ENCODE assay signal across 14 mouse cellular contexts in genomic region chr11:114070881-114071280, GRCm38 (mm10). TPM values are rescaled to one million over a fixed set of nuclear protein-coding genes. Genes with fewer than 3 reads are reported as not detected.
DNase-seq lines count a peak whose midpoint lies in the region; ATAC-seq and TF ChIP-seq lines count a peak whose summit lies in the region.
"Had no signal": no experiment of that assay in that cellular context is flagged by ENCODE, and none has a peak within 500 bp of the region (broad histone marks: within the 10 kb centered on the region; RNA-seq: fewer than 3 reads in every experiment).

No protein-coding gene starts in this region.

- no peak overlapping the region for H3K27ac ChIP-seq in kidney, adult 2 months (ENCODE audit: insufficient read depth, low read depth, low read length)
- H3K27ac ChIP-seq in midbrain, postnatal 0 days (ENCODE audit: low read depth, low read length): no peak overlapping the region
- H3K27ac ChIP-seq in midbrain, embryonic 11.5 days (ENCODE audit: low read depth, low read length): no peak overlapping the region
- no peak overlapping the region for H3K27ac ChIP-seq in stomach, postnatal 0 days (replicated peaks)
- H3K27ac ChIP-seq: embryonic facial prominence, embryonic 15.5 days; forebrain, embryonic 15.5 days; midbrain, embryonic 12.5 days had no signal

- no peak overlapping the region for H3K9ac ChIP-seq in midbrain, postnatal 0 days (replicated peaks; ENCODE audit: low read length, poor library complexity, severe bottlenecking)
- H3K9ac ChIP-seq in midbrain, embryonic 11.5 days (ENCODE audit: low read length): no peak overlapping the region
- no peak overlapping the region for H3K9ac ChIP-seq in stomach, postnatal 0 days (ENCODE audit: low read length)
- H3K9ac ChIP-seq: embryonic facial prominence, embryonic 15.5 days; forebrain, embryonic 15.5 days; midbrain, embryonic 12.5 days had no signal

- H3K4me1 ChIP-seq in kidney, adult 2 months (ENCODE audit: control insufficient read depth, insufficient read depth, low read length): no peaks in the 10 kb centered on the region
- H3K4me1 ChIP-seq in midbrain, postnatal 0 days (ENCODE audit: insufficient read depth, low read length): no peaks in the 10 kb centered on the region
- H3K4me1 ChIP-seq in midbrain, embryonic 11.5 days (ENCODE audit: control insufficient read depth, insufficient read depth, low read length): peaks cover 6% of the 10 kb centered on the region; the same call in 1 of the 2 replicates
- no peaks in the 10 kb centered on the region for H3K4me1 ChIP-seq in stomach, postnatal 0 days (replicated peaks; ENCODE audit: control insufficient read depth, insufficient read depth)

- no peak for ATAC-seq in midbrain, postnatal 0 days (ENCODE audit: low FRiP score)
- no peak for ATAC-seq in midbrain, embryonic 11.5 days (ENCODE audit: low FRiP score)
- ATAC-seq in stomach, postnatal 0 days (ENCODE audit: low FRiP score, low TSS enrichment): no peak
- ATAC-seq: forebrain, embryonic 15.5 days had no signal

- no peaks in the 10 kb centered on the region; the same call in none of the 2 replicates for H3K27me3 ChIP-seq in kidney, adult 2 months (replicated peaks; ENCODE audit: control insufficient read depth, insufficient read depth, low read length)
- no peaks in the 10 kb centered on the region for H3K27me3 ChIP-seq in midbrain, postnatal 0 days (ENCODE audit: insufficient read depth, low read length)
- H3K27me3 ChIP-seq in midbrain, embryonic 11.5 days (ENCODE audit: control insufficient read depth, insufficient read depth, low read length): no peaks in the 10 kb centered on the region; the same call in 1 of the 2 replicates
- no peaks in the 10 kb centered on the region for H3K27me3 ChIP-seq in stomach, postnatal 0 days (ENCODE audit: control insufficient read depth, insufficient read depth, low read length)
- H3K27me3 ChIP-seq: forebrain, embryonic 15.5 days had no signal

- 68% methylated on average over 6 of the region's 6 CpGs for WGBS in kidney, adult 2 months
- 67% methylated on average over 6 of the region's 6 CpGs for whole genome bisulfite sequencing in midbrain, postnatal 0 days
- WGBS in midbrain, embryonic 11.5 days: 64% methylated on average over 6 of the region's 6 CpGs
- WGBS in stomach, postnatal 0 days: 64% methylated on average over 6 of the region's 6 CpGs

- H3K4me2 ChIP-seq in midbrain, postnatal 0 days (ENCODE audit: low read depth, low read length, poor library complexity, severe bottlenecking): no peak overlapping the region
- H3K4me2 ChIP-seq in midbrain, embryonic 11.5 days: no peak overlapping the region
- H3K4me2 ChIP-seq in stomach, postnatal 0 days (replicated peaks; ENCODE audit: low read depth): no peak overlapping the region
- H3K4me2 ChIP-seq: embryonic facial prominence, embryonic 15.5 days; forebrain, embryonic 15.5 days; midbrain, embryonic 12.5 days had no signal

- TF ChIP-seq EP300 in stomach, postnatal 0 days (optimal IDR thresholded peaks at IDR 0.05): no peak

- 0 out of 2 replicates have a peak, but pooled peaks have one; percentile 9 for TF ChIP-seq CTCF in kidney, adult 2 months (conservative IDR thresholded peaks at IDR 0.05; ENCODE audit: insufficient read depth, insufficient read length, low read depth, low read length)
- peak; percentile 55 for TF ChIP-seq CTCF in midbrain, postnatal 0 days (IDR thresholded peaks at IDR 0.05)
- TF ChIP-seq CTCF in stomach, postnatal 0 days (IDR thresholded peaks at IDR 0.05; ENCODE audit: low read depth): peak; percentile 43

- DNase-seq in kidney, adult 2 months: no peak
- DNase-seq in kidney, adult 11 months: no peak
- DNase-seq in midbrain, postnatal 0 days (ENCODE audit: low spot score): no peak
- no peak for DNase-seq in midbrain, embryonic 11.5 days (ENCODE audit: low spot score, missing footprints)
- peak; percentile 71 for DNase-seq in R1 (ENCODE audit: low read depth, low spot score)
- DNase-seq in stomach, postnatal 0 days (ENCODE audit: low spot score): no peak
- no peak for DNase-seq in natural killer cell, adult 2 months (ENCODE audit: low spot score in 2 of 2)
- DNase-seq: cerebellum, adult 2 months; lung, postnatal 14 days had no signal

- no peak overlapping the region for H3K4me3 ChIP-seq in kidney, adult 2 months (ENCODE audit: insufficient read depth, low read depth, low read length)
- H3K4me3 ChIP-seq in midbrain, postnatal 0 days (ENCODE audit: low read depth, low read length): no peak overlapping the region
- no peak overlapping the region for H3K4me3 ChIP-seq in midbrain, embryonic 11.5 days (ENCODE audit: low read depth, low read length)
- H3K4me3 ChIP-seq in stomach, postnatal 0 days (ENCODE audit: low read depth, low read length): no peak overlapping the region
- H3K4me3 ChIP-seq: embryonic facial prominence, embryonic 15.5 days; forebrain, embryonic 15.5 days; midbrain, embryonic 12.5 days; myocyte had no signal

- TF ChIP-seq POLR2A in kidney, adult 2 months (IDR thresholded peaks at IDR 0.05; ENCODE audit: low read depth, low read length): no peak

- no peaks in the 10 kb centered on the region for H3K9me3 ChIP-seq in midbrain, postnatal 0 days (ENCODE audit: low read length)
- H3K9me3 ChIP-seq in midbrain, embryonic 11.5 days (ENCODE audit: control insufficient read depth, low read length): no peaks in the 10 kb centered on the region
- 0 out of 2 replicates have a peak, but pooled peaks cover 2% of the 10 kb centered on the region for H3K9me3 ChIP-seq in stomach, postnatal 0 days (ENCODE audit: control insufficient read depth, low read length)
- H3K9me3 ChIP-seq: embryonic facial prominence, embryonic 15.5 days had no signal

- no peaks in the 10 kb centered on the region for H3K36me3 ChIP-seq in kidney, adult 2 months (ENCODE audit: control insufficient read depth, insufficient read depth, low read length)
- no peaks in the 10 kb centered on the region for H3K36me3 ChIP-seq in midbrain, postnatal 0 days (ENCODE audit: insufficient read depth, low read length)
- H3K36me3 ChIP-seq in midbrain, embryonic 11.5 days (ENCODE audit: control insufficient read depth, insufficient read depth, low read length): no peaks in the 10 kb centered on the region
- no peaks in the 10 kb centered on the region for H3K36me3 ChIP-seq in stomach, postnatal 0 days (ENCODE audit: control insufficient read depth, insufficient read depth, low read length)
- H3K36me3 ChIP-seq: embryonic facial prominence, embryonic 15.5 days; forebrain, embryonic 15.5 days; midbrain, embryonic 12.5 days had no signal

RNA-seq across cellular contexts. Expression of gene Sdk2, which starts 4.0 kb away (rescaled TPM):
- polyA plus RNA-seq in kidney, adult 2 months (2012; rRNA removed): 0.46 and 0.63 TPM in 2 replicates
- 26.1 and 26.4 TPM in 2 replicates for total RNA-seq in midbrain, postnatal 0 days (2014; rRNA removed)
- polyA plus RNA-seq in midbrain, postnatal 0 days (2015; fragmentation: Nextera tagmentation; extraction: Ambion mirVana): 2.1 and 2.5 TPM in 2 replicates
- polyA plus RNA-seq in midbrain, embryonic 11.5 days (2014; fragmentation: Nextera tagmentation; extraction: Ambion mirVana): 2.6 and 3.0 TPM in 2 replicates
- 0.45 and 0.75 TPM in 2 replicates for polyA plus RNA-seq in stomach, postnatal 0 days (2015; fragmentation: Nextera tagmentation; extraction: Ambion mirVana)
- total RNA-seq: common myeloid progenitor, adult 5-6 weeks had no signal
